Mouse (Mus musculus) c-Kit-positive CD71-positive TER-119-negative erythroid progenitor cells, embryonic 14.5 days (primary cell): ENCODE results near the gene Gm1043.

ENCODE experiments used
- DNase-seq: peaks from one replicate; pipeline ENCODE4 v3.0.0-alpha.2; 2013; ENCODE audit warnings: low read depth

The Gm1043 gene

DNA sequence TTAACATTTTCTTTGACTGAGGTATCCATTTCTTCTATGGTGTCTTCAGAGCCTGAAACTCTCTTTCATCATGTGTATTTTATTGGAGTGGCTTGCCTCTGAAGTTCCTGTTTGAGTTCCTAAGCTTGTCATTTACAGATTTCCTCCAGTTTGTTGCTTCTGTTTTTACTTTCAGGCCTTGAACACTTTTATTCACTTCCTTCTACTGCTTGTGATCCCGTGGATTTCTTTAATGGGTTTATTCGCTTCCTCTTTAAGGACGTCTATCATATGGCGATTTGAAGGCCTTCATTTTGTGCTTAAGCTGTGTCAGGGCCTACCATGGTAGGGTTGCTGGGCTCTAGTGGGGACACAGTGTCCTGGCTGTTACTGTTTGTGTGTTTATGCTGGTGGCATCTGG, 11.5 kb upstream of the Gm1043 start:
- no peak for DNase-seq

DNA sequence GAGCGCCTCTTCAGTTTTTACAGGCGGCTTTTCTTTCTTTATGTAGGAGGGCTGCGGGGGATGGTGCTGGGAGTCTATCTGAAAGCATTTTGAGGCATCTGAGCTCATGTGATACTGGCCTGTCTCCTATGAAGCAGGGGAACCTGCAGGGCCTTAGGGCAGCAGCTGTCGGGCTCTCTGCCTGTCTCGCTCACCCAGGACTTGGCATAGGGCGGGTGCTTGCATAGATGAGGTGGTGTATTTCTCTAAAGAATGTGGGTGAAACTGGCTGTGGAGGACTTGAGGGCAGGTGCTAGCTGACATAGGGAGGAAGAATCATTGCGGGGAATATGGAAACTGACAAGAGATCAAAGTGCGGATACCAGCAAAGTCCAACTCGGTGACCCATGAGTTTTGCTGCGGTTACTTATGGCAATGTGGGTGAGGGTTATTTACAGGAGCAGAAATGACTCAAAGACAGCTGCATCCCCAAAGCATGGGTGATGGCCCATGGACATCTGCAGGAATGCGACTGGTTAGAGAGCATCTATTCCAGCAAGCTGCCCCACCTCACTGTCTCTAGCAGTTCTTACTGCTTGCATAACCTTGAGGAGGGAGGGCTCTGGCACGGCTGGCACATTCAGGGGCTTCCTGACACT, 8.4 kb upstream of the Gm1043 start:
- no peak for DNase-seq

DNA sequence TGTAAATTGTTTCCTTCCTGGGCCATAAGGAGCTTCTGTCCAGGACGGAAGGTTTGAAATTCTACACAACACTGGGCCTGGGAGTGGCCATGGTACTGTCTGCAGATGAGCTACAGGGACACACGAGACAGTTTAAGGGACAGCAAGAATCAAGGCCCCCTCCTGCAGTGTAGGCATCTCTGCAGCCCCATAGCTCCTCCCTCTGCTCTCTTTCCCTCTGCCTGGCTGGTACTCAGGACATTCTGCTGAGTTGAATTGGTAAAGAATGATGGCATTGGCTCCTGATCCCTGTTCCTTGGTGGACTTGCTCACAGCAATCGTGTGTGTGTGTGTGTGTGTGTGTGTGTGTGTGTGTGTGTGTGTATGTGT, 7.9 kb upstream of the Gm1043 start:
- DNase-seq: no peak

DNA sequence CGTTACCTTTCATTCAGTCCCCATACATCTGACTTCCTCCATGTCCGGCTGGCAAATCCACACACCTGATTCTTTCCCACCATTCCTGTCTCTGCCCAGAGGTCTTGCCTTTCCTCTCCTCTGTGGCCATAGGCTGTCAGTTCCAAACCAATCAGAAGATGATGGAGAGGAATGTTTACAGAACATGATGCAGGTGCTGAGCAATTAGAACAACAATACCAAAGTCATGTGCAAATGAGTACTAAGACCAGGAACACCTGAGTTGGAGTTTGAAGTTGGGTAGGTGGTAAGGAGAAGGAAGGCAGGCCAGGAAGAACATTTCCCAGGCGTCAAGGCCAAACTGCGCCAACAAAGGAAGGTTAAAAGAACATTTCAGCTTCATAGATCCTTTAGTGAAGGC, 5.7 kb upstream of the Gm1043 start:
- DNase-seq: no peak

DNA sequence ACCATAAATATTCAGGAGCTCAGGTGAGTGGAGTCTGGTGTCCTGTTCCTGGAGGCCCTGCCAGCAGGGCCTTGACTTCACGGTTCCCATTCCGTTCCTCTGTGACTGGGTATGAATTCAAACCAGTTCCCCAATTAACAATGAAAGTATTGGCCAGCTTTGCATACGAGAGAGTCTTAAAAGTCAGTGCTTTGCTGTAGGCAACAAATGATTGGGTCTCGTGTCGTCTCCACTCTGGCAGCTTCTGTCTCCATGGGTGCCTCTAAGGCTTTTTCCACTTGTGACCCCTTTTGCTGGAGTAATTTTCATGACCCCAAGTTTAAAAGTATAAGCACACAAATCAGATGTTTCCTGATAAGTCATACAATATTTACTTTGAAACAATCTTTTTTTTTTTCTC, 4.6 kb upstream of the Gm1043 start:
- DNase-seq: no peak

DNA sequence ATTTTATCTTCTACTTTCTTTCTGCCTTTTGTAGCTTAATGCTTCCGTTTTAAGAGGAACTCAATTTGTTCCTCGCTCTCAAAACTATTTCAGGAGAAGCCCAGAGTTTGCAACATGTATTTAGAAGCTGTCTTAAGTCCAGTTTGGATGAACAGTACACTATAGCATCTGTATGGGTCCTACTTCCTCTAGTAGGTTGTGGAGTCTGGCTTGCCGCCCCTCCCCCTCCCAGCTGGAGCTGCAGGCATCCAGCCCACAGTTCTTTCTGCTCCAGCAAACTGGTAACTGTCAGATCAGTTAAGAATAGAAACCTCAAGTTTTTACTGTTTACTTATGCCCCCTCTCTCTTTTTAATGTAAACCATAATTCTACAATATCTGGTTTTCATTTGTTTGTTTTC, 2.8 kb upstream of the Gm1043 start:
- no peak for DNase-seq

DNA sequence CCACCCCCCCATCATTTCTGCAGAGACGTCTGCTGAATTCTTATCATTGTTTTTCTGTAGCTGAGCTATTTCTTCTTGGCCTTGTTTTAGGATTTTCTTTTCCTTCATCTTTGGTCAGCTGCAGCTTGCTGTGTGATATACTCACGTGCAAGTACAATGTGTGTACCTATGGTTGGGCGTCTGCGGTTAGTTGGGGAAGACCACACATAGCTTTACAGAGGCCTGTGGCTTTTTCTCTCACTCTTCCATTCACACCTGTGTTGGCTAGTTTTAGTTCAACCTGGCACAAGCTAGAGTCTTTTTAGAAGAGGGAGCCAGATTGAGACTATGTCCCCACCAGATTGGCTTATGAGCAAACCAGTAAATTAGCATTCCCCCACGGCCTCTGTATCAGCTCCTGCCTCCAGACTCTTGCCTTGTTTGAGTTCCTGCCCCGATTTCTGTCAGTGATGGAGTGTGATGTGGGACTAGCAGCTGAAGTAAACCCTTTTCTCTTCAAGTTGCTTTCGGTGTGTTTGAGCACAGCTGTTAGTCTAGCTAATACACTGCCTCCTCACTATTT, 1.9 kb upstream of the Gm1043 start:
- no peak for DNase-seq

DNA sequence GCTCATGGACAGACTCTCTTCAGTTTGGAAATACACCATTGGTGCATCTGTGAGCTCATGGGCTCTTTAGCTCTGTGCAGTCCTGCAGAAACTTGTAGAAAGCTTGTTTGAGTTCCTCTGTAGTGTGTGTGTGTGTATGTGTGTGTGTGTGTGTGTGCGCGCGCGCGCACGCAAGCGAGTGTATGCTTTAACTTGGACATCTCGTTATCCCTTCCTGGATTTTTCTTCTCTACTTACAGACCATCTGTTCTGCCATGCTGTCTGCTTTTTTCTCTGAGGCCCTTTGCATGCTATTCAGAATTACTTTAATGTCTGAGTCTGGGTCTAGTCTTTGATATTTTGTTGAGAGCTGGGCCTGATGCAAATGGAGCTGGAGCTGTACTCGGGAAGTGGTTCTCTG, 1.3 kb upstream of the Gm1043 start:
- no peak for DNase-seq

DNA sequence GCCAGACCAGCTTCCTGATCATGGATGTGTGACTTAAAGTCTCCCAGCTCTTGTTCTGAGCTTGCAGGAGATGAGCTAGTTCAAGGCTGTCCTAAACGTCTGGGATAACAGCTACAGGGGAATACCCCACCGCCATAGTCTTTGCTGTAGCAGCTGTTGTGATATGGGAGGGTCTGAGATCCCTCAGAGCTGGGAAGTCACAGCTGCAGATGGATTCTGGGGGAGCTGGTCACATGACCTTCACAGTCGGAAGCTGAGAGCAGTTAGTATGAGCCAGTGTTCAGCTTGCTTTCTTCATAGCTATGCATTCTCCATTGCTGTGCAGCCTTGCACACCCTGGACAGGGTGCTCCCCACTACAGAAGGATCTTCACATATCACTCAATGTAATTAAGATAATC, 748 bp downstream of the Gm1043 start:
- DNase-seq: no peak

DNA sequence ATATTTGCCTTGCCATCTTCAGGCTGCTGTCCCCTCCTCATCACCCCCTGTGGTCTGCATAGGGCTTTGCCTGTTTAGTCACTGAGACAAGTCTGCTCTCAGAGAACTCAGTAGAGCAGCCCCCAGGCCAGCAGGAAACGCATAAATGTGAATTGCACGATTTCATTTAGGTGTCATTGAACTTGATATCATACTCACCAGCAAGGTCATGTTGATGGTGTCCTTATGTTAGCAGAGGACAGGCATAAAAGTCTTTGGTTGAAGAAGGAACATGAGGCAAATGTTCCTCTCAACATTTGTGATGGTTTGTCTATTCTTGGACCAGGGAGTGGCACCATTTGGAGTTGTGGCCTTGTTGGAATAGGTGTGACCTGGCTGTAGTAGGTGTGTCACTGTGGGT, 2.6 kb downstream of the Gm1043 start:
- DNase-seq: no peak

DNA sequence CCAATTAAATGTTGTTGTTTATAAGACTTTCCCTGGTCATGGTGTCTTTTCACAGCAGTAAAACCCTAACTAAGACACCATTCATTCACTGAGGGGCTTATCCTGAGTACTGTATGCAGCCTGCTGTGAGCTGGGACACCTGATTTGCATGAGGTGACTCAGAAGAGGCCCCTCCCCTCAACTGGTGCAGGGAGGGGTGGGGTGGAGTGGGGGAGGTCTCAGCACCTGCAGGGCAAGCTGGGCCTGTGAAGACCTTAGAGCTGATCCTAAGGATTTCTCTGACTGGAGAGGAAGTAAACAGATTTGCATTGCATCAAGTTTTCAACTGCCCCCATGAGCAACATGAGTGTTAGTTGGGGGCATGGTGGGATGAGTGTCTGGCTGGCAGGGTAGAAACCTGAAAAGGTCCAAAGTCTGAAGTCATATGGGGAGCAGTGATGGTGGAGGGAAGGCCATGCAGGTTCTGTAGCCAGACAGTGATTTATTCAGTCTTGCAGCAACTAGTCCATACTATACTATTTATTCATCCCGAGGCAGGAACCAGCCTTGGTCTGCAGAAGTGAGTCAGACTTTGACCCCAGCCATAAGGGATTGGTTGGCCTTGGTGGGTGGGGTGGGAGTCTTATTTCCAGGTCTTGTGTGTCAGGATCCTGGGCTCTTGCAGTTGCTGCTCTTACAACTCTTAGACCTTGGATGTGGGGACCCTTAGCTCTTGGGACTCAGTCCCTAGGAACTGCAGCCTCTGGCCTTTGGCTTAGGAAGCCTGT, 3.4 kb downstream of the Gm1043 start:
- DNase-seq: no peak

DNA sequence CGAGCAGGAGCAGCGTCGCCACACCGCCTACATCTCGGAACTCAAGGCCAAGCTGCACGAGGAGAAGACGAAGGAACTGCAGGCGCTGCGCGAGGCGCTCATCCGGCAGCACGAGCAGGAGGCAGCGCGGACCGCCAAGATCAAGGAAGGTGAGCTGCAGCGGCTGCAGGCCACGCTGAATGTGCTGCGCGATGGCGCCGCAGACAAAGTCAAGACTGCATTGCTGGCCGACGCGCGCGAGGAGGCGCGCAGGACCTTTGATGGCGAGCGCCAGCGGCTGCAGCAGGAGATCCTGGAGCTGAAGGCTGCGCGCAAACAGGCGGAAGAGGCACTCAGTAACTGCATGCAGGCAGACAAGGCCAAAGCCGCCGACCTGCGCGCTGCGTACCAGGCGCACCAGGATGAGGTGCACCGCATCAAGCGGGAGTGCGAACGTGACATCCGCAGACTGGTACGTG, 6.0 kb downstream of the Gm1043 start:
- no peak for DNase-seq

DNA sequence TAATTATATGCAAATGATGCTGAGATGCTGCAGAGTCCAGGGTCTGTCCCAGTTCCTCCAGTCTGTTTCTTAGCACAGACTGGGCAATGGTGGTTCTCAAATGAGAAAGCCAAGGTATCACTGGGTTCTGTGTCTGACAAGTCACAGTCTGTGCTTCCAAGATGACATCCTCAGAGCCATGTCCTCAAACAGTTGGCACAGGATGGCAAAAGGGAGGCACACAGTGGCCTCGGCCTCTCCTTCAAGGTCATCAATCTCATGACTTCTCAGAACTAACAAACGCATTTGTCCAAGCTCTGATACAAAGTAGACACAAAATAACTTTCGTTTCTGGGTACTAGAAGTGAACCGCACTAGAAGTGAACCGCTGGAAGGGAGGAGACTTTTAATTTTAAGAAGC, 9.8 kb downstream of the Gm1043 start:
- no peak for DNase-seq

DNA sequence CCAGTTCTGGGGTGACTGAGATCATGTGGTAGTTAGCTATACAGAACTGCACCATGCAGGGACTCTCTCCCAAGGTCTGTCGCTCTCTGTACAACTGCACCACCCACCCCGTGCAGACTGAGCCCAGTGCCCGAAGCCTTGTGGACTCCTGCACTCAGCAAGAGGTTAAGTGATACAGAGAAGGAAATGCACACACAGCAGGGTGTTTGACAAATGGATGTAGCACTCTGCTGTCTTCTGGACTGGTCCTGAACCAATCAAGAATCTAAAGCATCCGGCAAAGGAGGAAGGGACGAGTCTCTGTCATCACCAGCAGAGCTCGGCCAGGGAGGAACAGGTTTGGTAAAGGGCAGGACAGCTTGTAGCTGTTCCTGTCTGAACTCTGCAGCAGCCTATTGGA, 12.4 kb downstream of the Gm1043 start:
- DNase-seq: no peak

DNA sequence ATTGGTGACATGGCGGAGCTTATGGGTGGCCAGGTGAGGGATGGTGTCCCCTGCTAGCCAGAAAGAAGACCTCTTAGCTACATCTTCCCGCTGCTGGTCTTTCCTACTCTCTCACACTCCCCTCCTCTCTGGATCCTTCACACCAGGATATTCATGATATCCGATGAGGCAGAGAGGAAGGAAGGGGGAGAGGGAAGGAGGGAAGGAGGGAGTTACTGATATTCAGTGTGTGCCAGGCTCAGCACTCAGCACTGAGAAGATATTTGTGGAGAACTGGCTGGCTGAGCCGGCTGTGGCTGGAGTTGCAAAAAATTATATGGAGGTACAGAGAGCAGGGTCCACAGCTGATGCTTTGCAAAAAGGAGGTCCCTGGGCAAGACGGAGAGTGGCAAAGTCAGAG, 15.6 kb downstream of the Gm1043 start:
- DNase-seq: no peak

DNA sequence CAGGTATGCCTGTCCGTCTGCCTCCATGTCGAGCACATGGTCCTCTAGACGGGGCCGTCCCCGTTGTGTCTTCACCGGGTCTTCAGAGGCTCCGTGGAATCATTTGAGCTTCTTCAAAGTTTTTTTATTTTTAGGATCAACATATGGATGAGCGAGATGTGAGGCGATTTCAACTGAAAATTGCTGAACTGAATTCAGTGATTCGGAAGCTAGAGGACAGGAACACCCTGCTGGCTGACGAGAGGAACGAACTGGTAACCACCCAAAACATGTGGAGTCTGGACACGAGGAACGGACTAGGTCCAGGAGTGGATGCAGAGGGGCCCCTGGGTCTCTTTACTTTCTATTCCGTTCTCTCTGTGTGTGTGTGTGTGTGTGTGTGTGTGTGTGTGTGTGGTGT, 16.5 kb downstream of the Gm1043 start:
- DNase-seq: no peak

DNA sequence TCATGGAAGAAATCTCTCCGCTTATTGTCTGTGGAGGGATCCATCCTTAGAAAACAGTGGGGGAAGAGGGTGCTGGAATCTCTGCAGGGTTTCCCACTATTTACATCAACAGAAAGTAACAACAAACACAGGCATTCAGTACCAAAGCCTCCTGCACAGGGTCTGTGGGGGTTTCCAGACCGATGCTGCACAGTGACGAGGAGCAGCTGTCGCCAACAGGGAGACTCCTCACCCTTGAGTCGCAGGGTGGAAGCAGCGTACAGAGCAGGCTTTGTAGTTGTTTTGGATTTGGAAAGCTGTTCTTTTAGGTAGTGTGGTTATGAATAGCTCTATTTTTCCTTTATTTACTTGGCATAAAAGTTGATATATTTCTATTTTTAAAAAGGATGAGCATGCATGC, 16.9 kb downstream of the Gm1043 start:
- no peak for DNase-seq

DNA sequence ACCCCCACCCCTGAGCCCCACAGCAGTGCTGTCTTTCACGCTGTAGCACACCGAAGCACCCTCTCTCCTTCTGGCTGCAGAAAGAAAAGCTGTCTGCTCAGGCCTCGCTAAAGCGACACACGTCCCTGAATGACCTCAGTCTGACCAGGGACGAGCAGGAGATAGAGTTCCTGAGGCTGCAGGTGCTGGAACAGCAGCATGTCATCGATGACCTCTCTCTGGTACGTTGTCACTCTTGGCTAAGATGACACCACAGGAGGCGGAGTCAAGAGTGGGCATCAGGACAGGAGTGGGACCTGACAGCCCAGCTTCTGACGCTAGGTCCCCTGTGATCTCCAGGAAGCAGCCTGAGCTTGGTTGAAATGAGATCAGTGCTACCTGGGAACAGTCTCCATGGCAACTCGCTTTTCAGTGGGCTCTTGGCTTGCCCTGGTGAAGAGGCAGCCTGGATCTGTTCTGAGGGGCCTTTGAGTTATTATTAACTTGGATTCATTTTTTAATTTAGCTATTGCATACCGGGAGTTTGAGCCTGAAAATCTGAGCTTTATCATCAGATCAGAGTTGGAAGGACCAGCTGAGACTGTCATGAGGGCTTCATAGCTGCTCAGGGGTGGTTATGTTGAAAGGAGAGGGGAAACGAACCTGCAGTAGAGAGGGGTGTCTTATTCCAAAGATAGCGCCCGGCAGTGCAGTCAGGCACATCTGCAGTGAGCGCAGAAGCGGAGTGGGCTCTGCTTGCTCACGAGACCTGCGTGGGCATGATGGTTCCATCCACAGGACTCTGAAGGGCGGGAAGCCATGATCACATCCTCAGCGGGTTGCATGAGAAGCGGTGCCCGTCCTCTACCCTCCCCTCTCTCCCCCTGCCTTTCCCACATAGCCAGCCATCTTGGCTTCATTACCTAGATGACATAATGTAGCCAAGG, 20.6 kb downstream of the Gm1043 start:
- DNase-seq: no peak

DNA sequence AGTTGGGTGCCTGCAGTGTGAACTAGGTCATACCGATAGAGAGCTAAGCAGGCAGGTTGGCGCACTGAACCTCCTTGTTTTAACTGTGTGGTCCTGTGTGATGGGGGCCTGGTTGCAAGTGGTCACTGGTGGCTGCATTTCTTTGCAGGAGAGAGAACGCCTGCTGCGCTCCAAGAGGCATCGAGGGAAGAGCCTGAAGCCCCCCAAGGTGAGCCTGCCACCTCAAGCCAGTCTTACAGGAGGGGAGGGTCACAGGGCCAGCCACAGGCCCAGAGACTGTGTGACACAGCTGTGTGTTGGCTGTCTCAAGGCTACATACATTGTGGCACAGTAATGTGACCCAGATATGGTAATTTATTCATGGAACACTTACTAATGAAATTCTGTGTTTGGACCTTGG, 21.9 kb downstream of the Gm1043 start:
- DNase-seq: no peak

DNA sequence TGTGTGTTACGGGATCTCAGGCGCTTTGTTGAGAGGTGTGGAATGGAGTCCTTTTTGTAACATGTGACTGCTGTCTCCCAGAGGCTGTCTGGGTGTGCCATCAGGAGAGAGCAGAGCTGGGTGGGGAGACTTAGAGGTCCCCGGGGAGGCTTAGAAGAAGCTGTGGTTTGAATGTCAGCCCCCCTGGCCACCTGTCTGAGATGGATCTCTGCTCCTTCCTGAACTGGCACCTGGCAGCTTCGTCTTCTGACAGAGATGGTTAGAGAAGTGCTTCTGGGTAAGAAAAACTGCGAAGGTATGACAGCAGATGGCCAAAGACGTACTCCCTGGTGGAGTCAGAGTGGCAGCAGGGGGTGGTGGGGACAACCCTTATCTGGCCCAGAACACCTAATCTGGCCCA, 22.4 kb downstream of the Gm1043 start:
- no peak for DNase-seq

DNA sequence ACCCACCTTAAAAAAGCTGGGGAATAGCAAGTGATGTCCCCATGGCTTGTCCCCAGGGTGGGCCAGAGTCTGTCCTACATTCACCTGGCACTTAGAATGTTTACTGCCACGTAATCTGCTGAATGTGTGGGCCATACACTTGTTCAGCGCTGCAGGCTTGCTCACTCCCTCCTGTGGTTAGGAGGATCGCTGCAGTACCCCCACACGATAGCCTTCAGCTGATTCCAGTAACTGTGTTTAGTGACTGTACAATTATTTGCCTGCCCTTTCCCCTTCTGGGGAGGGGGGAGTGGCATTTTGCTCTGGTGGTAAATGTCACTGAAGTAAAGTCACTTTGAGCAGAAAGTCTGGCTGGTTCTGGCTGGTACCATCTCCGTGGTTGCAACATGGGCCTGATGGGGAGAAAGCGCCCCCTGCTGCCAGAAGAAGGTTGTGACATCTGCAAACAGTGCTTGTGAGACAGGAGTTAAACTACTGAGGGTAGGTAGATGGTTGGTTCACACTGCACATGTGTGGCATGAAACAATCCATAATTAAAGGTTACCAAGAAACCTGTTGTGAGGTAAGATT, 24.2 kb downstream of the Gm1043 start:
- DNase-seq: peak; percentile 6

DNA sequence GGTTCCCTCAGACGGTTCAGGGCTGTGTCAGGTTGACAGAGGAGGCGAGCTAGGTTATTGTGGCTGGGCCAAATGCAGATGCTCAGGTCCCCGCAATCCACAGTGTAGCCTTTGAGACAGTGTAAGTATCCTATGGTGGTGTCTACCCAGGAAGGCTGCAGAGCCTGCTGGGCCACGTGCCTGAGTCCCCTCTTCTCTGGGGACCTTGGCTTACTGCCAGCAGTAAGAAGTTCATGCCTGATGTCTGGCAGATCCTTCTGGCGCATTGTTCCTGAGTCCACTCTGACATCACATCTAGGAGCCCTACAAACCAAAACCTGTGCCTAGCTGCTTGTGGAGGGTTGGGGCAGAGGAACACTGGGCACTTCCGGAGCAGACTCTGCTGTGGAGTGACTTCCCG, 27.2 kb downstream of the Gm1043 start:
- DNase-seq: no peak
